Mouse (Mus musculus) neural tube, embryonic 14.5 days (tissue): ENCODE results near the gene Rabepk. TPM values are rescaled to one million over a fixed set of nuclear protein-coding genes. Genes with fewer than 3 reads are reported as not detected.

Experiments
- ATAC-seq: fragments of 200-750 bp; cut with Nextera tagmentation; 2 replicates; pipeline ENCODE4 v1.8.0; 2017; ENCODE audit warnings: low read depth, mild to moderate bottlenecking, moderate TSS enrichment, moderate library complexity
- H3K27ac ChIP-seq: fragments of 300-500 bp; sonication (generic); 2 replicates; pipeline ENCODE4 v1.5.1; 2014; ENCODE audit warnings: low read depth, mild to moderate bottlenecking, control low read depth, low read length, moderate library complexity, mixed read lengths
- H3K27me3 ChIP-seq: fragments of 300-500 bp; sonication (generic); 2 replicates; pipeline ENCODE4 v1.6.1; 2014; ENCODE audit warnings: low read length; ENCODE audit not compliant: control insufficient read depth, insufficient read depth
- H3K36me3 ChIP-seq: fragments of 300-500 bp; sonication (generic); 2 replicates; pipeline ENCODE4 v1.6.1; 2014; ENCODE audit warnings: low read length, mixed read lengths; ENCODE audit not compliant: control insufficient read depth, insufficient read depth
- H3K4me1 ChIP-seq: fragments of 300-500 bp; sonication (generic); 2 replicates; pipeline ENCODE4 v1.6.1; 2014; ENCODE audit warnings: low read length; ENCODE audit not compliant: control insufficient read depth, insufficient read depth
- H3K4me2 ChIP-seq: fragments of 300-500 bp; sonication (generic); 2 replicates; pipeline ENCODE4 v1.6.1; 2014; ENCODE audit warnings: mild to moderate bottlenecking, low read depth, low read length, control low read depth
- H3K4me3 ChIP-seq: fragments of 300-500 bp; sonication (generic); 2 replicates; pipeline ENCODE4 v1.5.1; 2014; ENCODE audit warnings: low read depth, low read length, control low read depth, mixed read lengths
- H3K9ac ChIP-seq: fragments of 300-500 bp; sonication (generic); replicated peaks from 2 replicates; pipeline ENCODE4 v1.6.1; 2014; ENCODE audit warnings: low read depth, mild to moderate bottlenecking, control low read depth, low read length, mixed read lengths
- H3K9me3 ChIP-seq: fragments of 300-500 bp; sonication (generic); 2 replicates; pipeline ENCODE4 v1.6.1; 2016; ENCODE audit warnings: low read length; ENCODE audit not compliant: control insufficient read depth
- whole genome bisulfite sequencing: fragments of 180-500 bp; shearing (Covaris S2); extraction: QIAGEN DNeasy Blood & Tissue Kit; methylation state at CpG from one replicate; pipeline ENCODE4 v1.1.7; 2014; 5-methylcytosine and 5-hydroxymethylcytosine counted together
- polyA plus RNA-seq: library from polyadenylated mRNA; unstranded; fragments of >200 nt; fragmentation: Nextera tagmentation; extraction: Ambion mirVana; gene quantifications from 2 replicates; pipeline ENCODE4 v1.2.1, GENCODE M21; 2014

Rabepk gene
- polyA plus RNA-seq, 1 experiment from 2014 or later, result 29.1 TPM

- no peak for ATAC-seq
- Histone ChIP-seq H3K9me3 (no peaks in the 10 kb centered on the region), H3K27me3 (no peaks in the 10 kb centered on the region), H3K9ac (no peak overlapping the region), H3K27ac (no peak overlapping the region), H3K36me3 (0 out of 2 replicates have a peak, but pooled peaks cover 3% of the 10 kb centered on the region), H3K4me1 (no peaks in the 10 kb centered on the region), H3K4me2 (no peak overlapping the region), H3K4me3 (no peak overlapping the region)
- 95% methylated on average over 8 of the region's 8 CpGs for WGBS
Measured at GRCm38 (mm10) chr2:34742675-34743074, 57.0 kb downstream of the Rabepk start.

GRCm38 (mm10) chr2:34741390-34742159 is 58.1 kb downstream of the Rabepk start:
- ATAC-seq, result no peak
- no peaks in the 10 kb centered on the region for H3K4me1 ChIP-seq
- WGBS, result 95% methylated on average over 12 of the region's 12 CpGs
- no peak overlapping the region for H3K4me3 ChIP-seq
- H3K4me2 ChIP-seq, result no peak overlapping the region
- H3K9me3 ChIP-seq, result no peaks in the 10 kb centered on the region
- no peak overlapping the region for H3K27ac ChIP-seq
- no peak overlapping the region for H3K9ac ChIP-seq
- H3K27me3 ChIP-seq, result no peaks in the 10 kb centered on the region
- H3K36me3 ChIP-seq, result 0 out of 2 replicates have a peak, but pooled peaks cover 3% of the 10 kb centered on the region

- 79% methylated on average over 1 of the region's 1 CpGs for WGBS
- Histone ChIP-seq H3K9me3 (no peaks in the 10 kb centered on the region), H3K27me3 (no peaks in the 10 kb centered on the region), H3K4me1 (no peaks in the 10 kb centered on the region), H3K4me2 (no peak overlapping the region), H3K9ac (no peak overlapping the region), H3K27ac (no peak overlapping the region), H3K36me3 (0 out of 2 replicates have a peak, but pooled peaks cover 3% of the 10 kb centered on the region), H3K4me3 (no peak overlapping the region)
- no peak for ATAC-seq
Measured at GRCm38 (mm10) chr2:34739684-34740391, 59.9 kb downstream of the Rabepk start.

- no peak for ATAC-seq
- Histone ChIP-seq H3K9ac (no peak overlapping the region), H3K4me1 (no peaks in the 10 kb centered on the region), H3K9me3 (no peaks in the 10 kb centered on the region), H3K36me3 (0 out of 2 replicates have a peak, but pooled peaks cover 3% of the 10 kb centered on the region), H3K27me3 (no peaks in the 10 kb centered on the region), H3K4me2 (no peak overlapping the region), H3K4me3 (no peak overlapping the region), H3K27ac (no peak overlapping the region)
- 85% methylated on average over 1 of the region's 1 CpGs for WGBS
Measured at GRCm38 (mm10) chr2:34737911-34738310, 61.8 kb downstream of the Rabepk start.

GRCm38 (mm10) chr2:34736626-34737025 is 63.1 kb downstream of the Rabepk start:
- H3K36me3 ChIP-seq, result no peaks in the 10 kb centered on the region
- H3K4me2 ChIP-seq, result no peak overlapping the region
- no peak for ATAC-seq
- H3K4me1 ChIP-seq, result no peaks in the 10 kb centered on the region
- H3K4me3 ChIP-seq, result no peak overlapping the region
- 90% methylated on average over 1 of the region's 1 CpGs for WGBS
- no peak overlapping the region for H3K27ac ChIP-seq
- H3K9ac ChIP-seq, result no peak overlapping the region
- H3K9me3 ChIP-seq, result no peaks in the 10 kb centered on the region
- H3K27me3 ChIP-seq, result no peaks in the 10 kb centered on the region

Other genes with a start within 250 kb of the Rabepk start
- 119 and 132 TPM in 2 replicates for gene Gapvd1, start 44.7 kb downstream of the Rabepk start, polyA plus RNA-seq
- gene Hspa5, start 27.9 kb downstream of the Rabepk start, polyA plus RNA-seq, result 402 and 471 TPM in 2 replicates
- gene Fbxw2, start 26.4 kb upstream of the Rabepk start, polyA plus RNA-seq, result 69.3 and 79.3 TPM in 2 replicates
- not detected in 2 replicates for gene Gm34653, start 33.1 kb upstream of the Rabepk start, polyA plus RNA-seq
- 0.36 TPM in 1 of 2 replicates, not detected in the other for gene Cutal, start 74.5 kb upstream of the Rabepk start, polyA plus RNA-seq
- gene Psmd5, start 75.1 kb upstream of the Rabepk start, polyA plus RNA-seq, result 97.0 and 101 TPM in 2 replicates
- 2.7 and 3.8 TPM in 2 replicates for gene Phf19, start 114.1 kb upstream of the Rabepk start, polyA plus RNA-seq
- gene Traf1, start 161.9 kb upstream of the Rabepk start, polyA plus RNA-seq, result 3.5 and 4.4 TPM in 2 replicates